Mouse (Mus musculus) right cerebral cortex, postnatal 25 days (tissue): ENCODE measurements around the gene Cct7.

Source experiments
- DNase-seq: peaks from one replicate; pipeline ENCODE4 v3.0.0; 2022

The Cct7 gene

GRCm38 (mm10) chr6:85504908-85505307 is 53.6 kb downstream of the Cct7 start:
- DNase-seq, result no peak

GRCm38 (mm10) chr6:85508602-85509001 is 57.3 kb downstream of the Cct7 start:
- DNase-seq, result no peak

DNA sequence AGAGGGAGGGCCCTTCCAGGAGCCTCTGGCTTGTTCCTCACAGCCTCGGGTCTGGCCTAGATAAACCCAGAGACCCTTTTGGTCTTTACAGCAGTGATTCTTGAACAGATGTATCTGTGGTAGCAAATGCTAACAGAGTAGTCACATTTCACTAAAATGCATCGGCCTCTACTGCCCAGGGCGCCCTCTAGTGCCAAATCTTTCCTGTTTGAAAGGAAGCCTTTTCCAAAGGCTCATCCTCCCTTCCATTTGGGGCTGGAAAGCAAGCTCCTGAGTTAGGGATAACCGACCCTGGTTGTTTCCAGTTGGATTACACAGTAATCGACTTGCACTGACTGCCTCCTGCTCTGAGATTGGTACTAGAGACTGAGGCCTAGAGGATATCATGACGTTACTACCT is 59.2 kb downstream of the Cct7 start:
- DNase-seq, result peak; percentile 69

DNA sequence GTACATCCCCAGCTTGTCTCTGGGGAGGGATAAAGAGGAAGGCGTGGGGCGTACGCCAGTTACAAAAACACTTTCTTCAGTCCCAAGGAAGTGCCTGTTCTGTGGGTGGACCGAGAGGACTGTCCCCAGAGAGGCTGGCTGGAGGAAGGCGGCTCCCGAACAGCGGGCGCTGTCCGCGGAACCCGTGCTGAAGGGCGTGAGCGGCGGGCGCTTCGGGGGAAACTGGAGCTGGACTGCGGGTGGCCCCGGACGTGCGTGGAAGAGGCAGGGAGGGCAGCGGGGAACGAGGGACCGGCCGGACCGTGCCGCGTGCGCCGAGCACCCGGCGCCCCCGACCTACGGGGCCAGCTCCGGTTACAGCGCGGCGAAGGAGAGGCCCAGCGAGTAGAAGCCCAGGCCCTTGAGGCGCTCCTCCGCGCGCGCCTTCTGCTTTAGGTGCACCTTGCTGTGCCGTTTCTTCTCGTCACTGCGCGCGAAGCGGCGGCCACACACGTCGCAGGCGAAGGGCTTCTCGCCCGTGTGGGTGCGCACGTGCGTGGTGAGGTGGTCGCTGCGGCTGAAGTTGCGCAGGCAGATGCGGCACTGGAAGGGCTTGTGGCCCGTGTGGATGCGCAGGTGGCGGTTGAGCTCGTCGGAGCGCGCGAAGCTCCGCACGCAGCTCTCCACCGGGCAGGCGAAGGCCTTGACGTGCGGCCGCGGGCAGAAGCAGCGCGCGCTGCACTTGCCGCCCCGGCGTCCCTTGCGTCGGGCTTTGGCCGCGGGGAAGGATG is 60.2 kb downstream of the Cct7 start:
- DNase-seq, result peak; percentile 46

GRCm38 (mm10) chr6:85512056-85512440 is 60.7 kb downstream of the Cct7 start:
- DNase-seq, result peak; percentile 53

DNA sequence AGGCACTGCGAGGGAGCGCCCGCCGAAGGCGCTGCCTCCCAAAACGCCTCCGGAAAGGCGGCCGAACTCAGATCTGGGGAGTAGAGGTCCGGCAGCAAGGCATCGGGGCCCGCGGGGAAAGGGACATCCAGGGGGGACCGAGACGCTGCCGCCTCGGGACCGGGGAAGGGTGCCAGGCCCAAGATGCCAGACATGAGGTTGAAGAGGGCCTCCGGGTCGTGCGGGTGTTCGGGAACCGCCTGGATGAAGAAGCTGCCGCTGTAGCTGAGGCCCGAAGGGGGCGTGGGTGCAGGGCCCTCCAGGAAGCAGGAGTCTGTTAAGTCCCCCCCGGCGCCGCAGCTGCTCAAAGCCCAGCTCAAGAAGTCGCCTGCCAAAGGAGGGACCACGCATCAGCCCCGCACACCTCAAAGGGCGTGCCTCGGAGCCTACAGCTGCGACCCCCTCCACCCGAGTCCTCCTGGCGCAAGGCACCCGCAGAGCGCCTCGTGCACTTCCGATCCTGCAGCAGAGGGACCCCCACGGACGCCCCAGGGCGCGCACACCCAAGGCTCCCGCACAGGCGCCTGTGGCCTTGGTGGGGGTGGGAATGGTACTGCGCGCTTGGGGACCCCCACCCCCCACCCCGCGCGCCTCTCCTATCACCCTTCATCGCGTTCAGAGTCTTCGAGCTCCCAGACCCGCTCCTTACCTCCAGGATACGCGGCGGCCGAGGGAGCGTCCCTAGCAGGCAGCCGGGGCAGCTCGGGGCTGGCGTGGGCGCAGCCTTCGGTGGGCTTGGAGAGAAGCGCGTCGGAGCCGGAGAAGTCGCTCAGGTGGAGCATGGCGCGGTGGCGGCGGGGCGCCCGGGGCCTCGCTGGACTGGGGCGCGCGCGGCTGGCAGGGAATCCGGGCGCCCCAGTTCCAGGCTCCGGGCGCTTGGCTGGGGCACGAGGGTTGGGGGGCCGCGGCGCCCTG is 61.5 kb downstream of the Cct7 start:
- peak; percentile 51 for DNase-seq

DNA sequence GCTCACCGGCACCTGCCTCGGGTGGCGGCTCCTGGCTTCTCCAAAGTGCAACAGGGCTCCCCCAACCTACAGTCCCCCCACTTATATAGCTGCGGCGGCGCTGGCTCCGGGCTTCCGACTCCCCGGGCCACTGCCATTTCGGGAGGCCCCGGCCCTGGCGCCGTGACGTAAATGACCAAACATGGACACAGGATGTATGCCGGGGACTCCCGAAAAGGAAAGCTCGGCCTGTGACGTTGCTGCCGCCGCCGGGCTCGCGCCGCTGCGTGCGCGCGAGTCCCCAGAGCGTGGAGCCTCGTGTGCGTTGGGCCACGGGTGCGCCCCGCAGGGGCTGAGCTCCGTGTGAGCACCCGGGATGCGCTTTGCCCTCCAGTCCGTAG is 62.2 kb downstream of the Cct7 start, which contains the start of gene Egr4:
Gene Egr4 (minus strand): TSS at position 59 of the 380 bp plus-strand sequence.
- DNase-seq, result peak; percentile 93

DNA sequence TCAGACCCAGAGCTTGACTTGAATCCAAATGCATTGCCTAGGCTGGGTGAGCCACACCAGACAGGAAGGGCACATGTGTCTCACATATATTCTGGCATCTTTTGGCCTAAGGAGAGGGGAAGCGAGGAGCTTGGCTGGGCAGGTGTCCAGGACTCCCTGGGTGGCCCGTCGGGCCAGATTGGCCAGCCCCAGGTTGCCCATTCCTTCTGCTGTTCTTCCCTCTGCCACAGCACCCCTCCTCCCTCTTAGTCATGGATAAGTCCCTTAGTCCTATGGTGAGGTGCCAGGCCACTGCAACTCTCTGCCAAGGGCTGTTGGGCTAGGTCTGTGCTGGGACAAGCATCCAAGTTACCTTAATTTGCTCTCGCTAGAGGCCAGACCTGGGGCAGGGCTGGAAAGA is 64.6 kb downstream of the Cct7 start:
- no peak for DNase-seq
